Mouse (Mus musculus): ENCODE measurements around the gene Nes. TPM values are rescaled to one million over a fixed set of nuclear protein-coding genes. Genes with fewer than 3 reads are reported as not detected.

Nes gene
- polyA plus RNA-seq, 1 experiment from 2014 or later, result 11.1 TPM

GRCm38 (mm10) chr3:87948378-87949265, 22.3 kb upstream of the Nes start, which contains the start of gene Crabp2:
Gene Crabp2 (plus strand): TSS chr3:87948666.
- H3K27me3 ChIP-seq (ENCODE audit: control insufficient read depth, insufficient read depth, low read length), result no peaks in the 10 kb centered on the region
- peak within 1 kb of the TSS; percentile 22 for H3K27ac ChIP-seq (ENCODE audit: low read depth, low read length)
- peak within 1 kb of the TSS; percentile 11 for H3K4me3 ChIP-seq (ENCODE audit: low read depth, low read length)
- H3K4me1 ChIP-seq (ENCODE audit: control insufficient read depth, insufficient read depth, low read length), result peaks cover 49% of the 10 kb centered on the region
- ATAC-seq (ENCODE audit: low read depth), result no peak
- H3K36me3 ChIP-seq (ENCODE audit: control insufficient read depth, insufficient read depth, low read length), result no peaks in the 10 kb centered on the region
- H3K9ac ChIP-seq (replicated peaks; ENCODE audit: low read depth, low read length), result peak within 1 kb of the TSS; percentile 25; the same call in 1 of the 2 replicates
- no peaks in the 10 kb centered on the region for H3K9me3 ChIP-seq (ENCODE audit: control insufficient read depth, low read length)
- H3K4me2 ChIP-seq (ENCODE audit: low read depth, low read length), result peak within 1 kb of the TSS; percentile 56
- 1% methylated on average over 35 of the region's 35 CpGs for WGBS

GRCm38 (mm10) chr3:87949266-87949954, 21.5 kb upstream of the Nes start:
- Histone ChIP-seq H3K9ac (replicated peaks; ENCODE audit: low read depth, low read length) (0 out of 2 replicates have a peak overlapping the region, but pooled peaks have one; percentile 21), H3K27me3 (ENCODE audit: control insufficient read depth, insufficient read depth, low read length) (no peaks in the 10 kb centered on the region), H3K4me2 (ENCODE audit: low read depth, low read length) (peak overlapping the region; percentile 56; the same call in 1 of the 2 replicates), H3K4me1 (ENCODE audit: control insufficient read depth, insufficient read depth, low read length) (peaks cover 49% of the 10 kb centered on the region), H3K9me3 (ENCODE audit: control insufficient read depth, low read length) (no peaks in the 10 kb centered on the region), H3K36me3 (ENCODE audit: control insufficient read depth, insufficient read depth, low read length) (no peaks in the 10 kb centered on the region), H3K27ac (ENCODE audit: low read depth, low read length) (peak overlapping the region; percentile 22; the same call in 1 of the 2 replicates), H3K4me3 (ENCODE audit: low read depth, low read length) (peak overlapping the region; percentile 11; the same call in 1 of the 2 replicates)
- no peak for ATAC-seq (ENCODE audit: low read depth)
- 8% methylated on average over 16 of the region's 16 CpGs for WGBS

GRCm38 (mm10) chr3:87949955-87950515, 20.8 kb upstream of the Nes start:
- H3K4me3 ChIP-seq (ENCODE audit: low read depth, low read length), result peak overlapping the region; percentile 4; the same call in 1 of the 2 replicates
- peak overlapping the region; percentile 56; the same call in 1 of the 2 replicates for H3K4me2 ChIP-seq (ENCODE audit: low read depth, low read length)
- H3K9ac ChIP-seq (replicated peaks; ENCODE audit: low read depth, low read length), result no peak overlapping the region
- H3K36me3 ChIP-seq (ENCODE audit: control insufficient read depth, insufficient read depth, low read length), result no peaks in the 10 kb centered on the region
- no peak for ATAC-seq (ENCODE audit: low read depth)
- peaks cover 49% of the 10 kb centered on the region for H3K4me1 ChIP-seq (ENCODE audit: control insufficient read depth, insufficient read depth, low read length)
- no peak overlapping the region for H3K27ac ChIP-seq (ENCODE audit: low read depth, low read length)
- no peaks in the 10 kb centered on the region for H3K9me3 ChIP-seq (ENCODE audit: control insufficient read depth, low read length)
- 5% methylated on average over 13 of the region's 13 CpGs for WGBS
- H3K27me3 ChIP-seq (ENCODE audit: control insufficient read depth, insufficient read depth, low read length), result no peaks in the 10 kb centered on the region

GRCm38 (mm10) chr3:87951946-87952345, 18.9 kb upstream of the Nes start:
- H3K36me3 ChIP-seq (ENCODE audit: control insufficient read depth, insufficient read depth, low read length), result no peaks in the 10 kb centered on the region
- no peaks in the 10 kb centered on the region for H3K9me3 ChIP-seq (ENCODE audit: control insufficient read depth, low read length)
- 0 out of 2 replicates have a peak overlapping the region, but pooled peaks have one; percentile 5 for H3K4me3 ChIP-seq (ENCODE audit: low read depth, low read length)
- 0 out of 2 replicates have a peak overlapping the region, but pooled peaks have one; percentile 12 for H3K9ac ChIP-seq (replicated peaks; ENCODE audit: low read depth, low read length)
- no peak overlapping the region; the same call in 1 of the 2 replicates for H3K27ac ChIP-seq (ENCODE audit: low read depth, low read length)
- H3K27me3 ChIP-seq (ENCODE audit: control insufficient read depth, insufficient read depth, low read length), result no peaks in the 10 kb centered on the region
- no peak for ATAC-seq (ENCODE audit: low read depth)
- peak overlapping the region; percentile 41 for H3K4me2 ChIP-seq (ENCODE audit: low read depth, low read length)
- peaks cover 35% of the 10 kb centered on the region for H3K4me1 ChIP-seq (ENCODE audit: control insufficient read depth, insufficient read depth, low read length)
- 19% methylated on average over 12 of the region's 12 CpGs for WGBS

- H3K4me2 ChIP-seq (ENCODE audit: low read depth, low read length), result peak overlapping the region; percentile 41
- 0 out of 2 replicates have a peak, but pooled peaks have one; percentile 39 for ATAC-seq (ENCODE audit: low read depth)
- WGBS, result 0% methylated on average over 5 of the region's 5 CpGs
- no peaks in the 10 kb centered on the region for H3K9me3 ChIP-seq (ENCODE audit: control insufficient read depth, low read length)
- H3K36me3 ChIP-seq (ENCODE audit: control insufficient read depth, insufficient read depth, low read length), result no peaks in the 10 kb centered on the region
- H3K27me3 ChIP-seq (ENCODE audit: control insufficient read depth, insufficient read depth, low read length), result no peaks in the 10 kb centered on the region
- H3K4me3 ChIP-seq (ENCODE audit: low read depth, low read length), result peak overlapping the region; percentile 5; the same call in 1 of the 2 replicates
- 0 out of 2 replicates have a peak overlapping the region, but pooled peaks have one; percentile 25 for H3K9ac ChIP-seq (replicated peaks; ENCODE audit: low read depth, low read length)
- H3K4me1 ChIP-seq (ENCODE audit: control insufficient read depth, insufficient read depth, low read length), result peaks cover 30% of the 10 kb centered on the region
- H3K27ac ChIP-seq (ENCODE audit: low read depth, low read length), result 0 out of 2 replicates have a peak overlapping the region, but pooled peaks have one; percentile 10
Observed at GRCm38 (mm10) chr3:87952440-87952839, 18.4 kb upstream of the Nes start.

- Histone ChIP-seq H3K27ac (ENCODE audit: low read depth, low read length) (no peak overlapping the region), H3K9ac (replicated peaks; ENCODE audit: low read depth, low read length) (no peak overlapping the region), H3K27me3 (ENCODE audit: control insufficient read depth, insufficient read depth, low read length) (no peaks in the 10 kb centered on the region), H3K4me2 (ENCODE audit: low read depth, low read length) (no peak overlapping the region), H3K4me1 (ENCODE audit: control insufficient read depth, insufficient read depth, low read length) (peaks cover under 1% of the 10 kb centered on the region; the same call in 1 of the 2 replicates), H3K4me3 (ENCODE audit: low read depth, low read length) (no peak overlapping the region), H3K9me3 (ENCODE audit: control insufficient read depth, low read length) (no peaks in the 10 kb centered on the region), H3K36me3 (ENCODE audit: control insufficient read depth, insufficient read depth, low read length) (no peaks in the 10 kb centered on the region)
- ATAC-seq (ENCODE audit: low read depth), result no peak
- 0% methylated on average over 1 of the region's 1 CpGs for WGBS
Observed at GRCm38 (mm10) chr3:87958056-87958455, 12.8 kb upstream of the Nes start.

GRCm38 (mm10) chr3:87958476-87958875, 12.4 kb upstream of the Nes start:
- H3K27me3 ChIP-seq (ENCODE audit: control insufficient read depth, insufficient read depth, low read length), result no peaks in the 10 kb centered on the region
- H3K36me3 ChIP-seq (ENCODE audit: control insufficient read depth, insufficient read depth, low read length), result no peaks in the 10 kb centered on the region
- no peak overlapping the region for H3K27ac ChIP-seq (ENCODE audit: low read depth, low read length)
- no peaks in the 10 kb centered on the region for H3K9me3 ChIP-seq (ENCODE audit: control insufficient read depth, low read length)
- no peak overlapping the region for H3K4me3 ChIP-seq (ENCODE audit: low read depth, low read length)
- ATAC-seq (ENCODE audit: low read depth), result no peak
- 12% methylated on average over 4 of the region's 4 CpGs for WGBS
- H3K9ac ChIP-seq (replicated peaks; ENCODE audit: low read depth, low read length), result no peak overlapping the region
- no peak overlapping the region for H3K4me2 ChIP-seq (ENCODE audit: low read depth, low read length)
- H3K4me1 ChIP-seq (ENCODE audit: control insufficient read depth, insufficient read depth, low read length), result no peaks in the 10 kb centered on the region

- no peak for ATAC-seq (ENCODE audit: low read depth)
- Histone ChIP-seq H3K27me3 (ENCODE audit: control insufficient read depth, insufficient read depth, low read length) (no peaks in the 10 kb centered on the region), H3K4me2 (ENCODE audit: low read depth, low read length) (no peak overlapping the region), H3K4me1 (ENCODE audit: control insufficient read depth, insufficient read depth, low read length) (no peaks in the 10 kb centered on the region), H3K36me3 (ENCODE audit: control insufficient read depth, insufficient read depth, low read length) (no peaks in the 10 kb centered on the region), H3K27ac (ENCODE audit: low read depth, low read length) (no peak overlapping the region), H3K4me3 (ENCODE audit: low read depth, low read length) (no peak overlapping the region), H3K9ac (replicated peaks; ENCODE audit: low read depth, low read length) (no peak overlapping the region), H3K9me3 (ENCODE audit: control insufficient read depth, low read length) (no peaks in the 10 kb centered on the region)
- 17% methylated on average over 1 of the region's 1 CpGs for whole genome bisulfite sequencing
Observed at GRCm38 (mm10) chr3:87958967-87959366, 11.9 kb upstream of the Nes start.

Measured in neural tube, embryonic 14.5 days (tissue).